Mouse (Mus musculus) erythroblast, embryonic 14.5 days (primary cell): ENCODE measurements around the gene Cux2.

Experiments used
- GATA1 ChIP-seq: IDR thresholded peaks from 2 replicates; pipeline ENCODE4 v1.6.1; 2012; ENCODE audit warnings: low read length, inconsistent platforms, mixed read lengths
- TAL1 ChIP-seq: IDR thresholded peaks from 3 replicates; pipeline ENCODE4 v1.6.1; 2012; ENCODE audit warnings: low read length, inconsistent platforms, mixed read lengths

GRCm38 (mm10) chr5:121854768-121855167, 195.1 kb downstream of the Cux2 start:
- TF ChIP-seq GATA1 (no peak), TAL1 (no peak)
